Mouse (Mus musculus) thymus, adult 18-20 months (tissue): ENCODE results near the gene Iffo2.
A peak's percentile ranks its signal among the peaks of the same experiment; 100 is the strongest.

Source experiments
- DNase-seq, 2 experiments: peaks; one replicate each; pipeline ENCODE4 v3.0.0; 2022; ENCODE audit warnings: mixed read lengths in 2 of 2

The Iffo2 gene

DNA sequence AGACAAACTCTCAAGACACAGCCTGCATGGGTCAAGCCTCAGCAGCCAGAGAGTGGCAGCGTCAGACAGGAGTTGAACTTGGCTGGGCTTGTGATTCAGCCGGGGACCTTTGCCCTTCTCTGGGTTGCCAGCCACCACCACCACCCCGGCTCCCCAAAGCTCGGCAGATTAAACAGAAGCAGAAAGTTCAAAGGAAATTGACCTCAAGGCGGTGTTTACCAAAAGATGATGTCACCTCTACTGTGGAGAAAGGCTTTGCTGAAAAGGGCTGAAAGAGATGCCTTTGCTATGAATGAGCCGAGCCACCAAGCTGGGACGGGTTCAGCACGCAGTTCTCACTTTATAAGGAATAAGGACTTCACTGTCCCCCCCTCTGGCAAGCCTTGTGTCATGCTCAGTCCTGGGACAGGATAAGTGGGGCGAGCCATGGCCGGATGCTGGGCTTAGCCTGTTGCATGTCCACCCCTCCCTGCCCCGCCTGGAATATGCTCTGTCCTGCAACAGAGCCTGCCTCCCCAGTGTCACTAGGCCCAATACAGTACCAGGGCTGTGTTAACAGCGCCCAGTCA lies 4.9 kb downstream of the Iffo2 start:
- no peak for DNase-seq

DNA sequence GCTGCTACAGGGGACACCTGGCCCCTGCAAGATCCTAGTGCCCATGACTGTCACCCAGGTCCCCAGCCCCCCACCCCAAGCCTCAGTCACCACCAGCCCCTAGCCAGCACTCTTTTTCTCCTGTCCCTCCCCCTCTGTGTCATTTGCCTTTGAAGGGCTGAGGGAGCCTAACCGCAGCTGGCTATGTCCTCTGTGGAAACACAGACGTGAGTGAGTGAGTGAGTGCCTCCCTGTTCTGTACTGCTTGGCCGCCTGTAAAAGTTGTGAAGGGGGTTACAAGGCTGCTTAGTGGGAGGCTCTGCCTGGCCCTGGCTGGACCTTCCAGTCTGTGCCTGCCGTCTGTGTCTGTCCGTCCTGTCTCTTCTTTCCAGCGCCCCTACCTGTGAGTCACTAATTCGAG lies 5.4 kb downstream of the Iffo2 start:
- no peak for DNase-seq

DNA sequence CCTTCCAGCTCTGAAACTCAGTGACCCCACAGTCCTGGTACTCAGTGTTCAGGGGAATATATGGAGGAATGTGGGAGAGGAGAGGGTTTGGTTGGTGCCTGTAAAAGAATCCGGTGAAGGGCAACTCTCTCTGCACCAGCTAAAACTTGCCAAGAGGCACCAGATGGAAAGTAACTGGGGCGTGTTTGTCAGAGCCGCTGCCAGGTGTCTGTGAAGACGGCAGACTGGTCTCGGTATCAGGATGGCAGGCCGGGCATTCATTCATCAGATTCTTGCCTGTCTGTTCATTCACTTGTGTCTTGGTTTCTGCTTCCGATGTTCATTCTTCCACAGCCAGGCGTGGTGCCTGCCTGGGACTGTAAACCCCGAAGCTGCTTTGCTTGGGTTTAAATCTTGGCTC lies 6.4 kb downstream of the Iffo2 start:
- DNase-seq = no peak

DNA sequence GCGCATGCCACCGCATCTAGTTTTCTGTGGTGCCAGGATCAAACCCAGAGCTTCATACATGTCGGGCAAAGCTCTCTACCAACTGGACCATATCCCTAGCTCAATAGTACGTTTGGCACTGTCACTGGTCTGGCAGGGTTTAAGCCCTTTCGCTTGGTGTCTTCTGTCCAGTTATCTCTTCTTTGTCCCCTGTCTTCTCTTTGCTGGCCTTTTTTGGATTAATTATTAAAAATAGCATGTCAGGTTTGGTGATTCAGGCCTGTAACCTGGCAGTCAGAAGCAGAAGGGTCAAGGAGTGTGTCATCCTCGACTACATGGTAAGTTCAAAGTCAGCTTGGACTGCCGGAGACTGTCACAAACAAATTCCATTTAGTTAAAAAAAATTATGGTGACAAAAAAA lies 10.4 kb downstream of the Iffo2 start:
- no peak for DNase-seq

DNA sequence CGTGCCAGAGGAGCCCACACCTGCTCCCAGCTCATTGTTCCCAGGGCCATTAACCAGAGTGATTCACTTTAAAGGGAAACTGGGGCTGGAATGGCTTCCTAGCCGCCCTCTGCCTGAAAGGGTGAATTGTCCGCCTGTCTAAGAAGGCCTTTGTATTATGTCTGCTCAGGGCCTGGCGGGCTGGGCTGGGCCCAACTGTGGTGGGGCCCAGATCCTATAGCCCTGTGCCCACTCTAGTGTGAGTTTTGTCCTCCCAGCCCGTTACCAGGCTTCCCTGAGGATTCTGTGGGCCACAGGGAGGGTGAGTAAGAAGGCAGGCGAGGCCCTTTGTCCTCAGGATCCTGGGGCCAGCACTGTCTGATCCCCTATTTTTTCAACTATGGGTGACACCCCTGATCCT lies 15.4 kb downstream of the Iffo2 start:
- no peak for DNase-seq

DNA sequence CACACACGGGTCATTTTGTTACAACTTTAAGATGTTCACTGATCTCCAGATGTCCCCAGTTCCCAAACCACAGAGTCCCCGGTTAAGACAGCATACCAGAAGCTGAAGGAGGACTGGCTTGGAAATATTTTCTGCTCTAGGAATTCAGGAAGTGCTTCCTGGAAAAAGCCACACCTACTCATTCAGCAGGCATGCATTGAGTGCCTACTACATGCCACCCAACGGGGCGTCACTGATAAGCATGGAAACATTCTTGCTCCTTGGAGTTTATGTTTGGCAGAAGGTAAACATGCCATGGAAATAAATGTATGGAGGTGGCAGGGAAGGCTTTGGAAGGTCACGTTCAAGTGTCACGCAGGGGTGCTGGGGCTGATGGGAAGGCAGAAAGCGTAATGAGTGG lies 19.1 kb downstream of the Iffo2 start:
- no peak for DNase-seq

DNA sequence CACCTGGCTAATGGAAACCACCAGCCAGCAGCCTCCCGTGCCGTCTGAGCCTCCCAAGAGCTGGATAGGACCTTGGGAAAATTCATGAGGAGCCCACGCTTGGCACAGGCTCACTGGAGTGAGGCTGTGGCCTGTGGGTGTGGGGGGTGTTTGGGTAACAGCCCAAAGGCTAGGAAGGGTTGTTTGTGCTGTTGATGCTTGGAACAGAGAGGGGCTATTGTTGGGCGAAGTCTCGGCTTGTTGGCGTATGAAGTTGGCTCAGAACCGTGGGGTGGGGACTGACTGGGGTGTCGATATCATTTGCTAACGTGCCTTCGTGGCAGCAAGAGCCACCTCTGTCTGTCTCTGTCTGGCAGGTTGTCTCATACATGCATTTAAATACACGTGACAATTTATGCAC lies 24.9 kb downstream of the Iffo2 start:
- DNase-seq = no peak

DNA sequence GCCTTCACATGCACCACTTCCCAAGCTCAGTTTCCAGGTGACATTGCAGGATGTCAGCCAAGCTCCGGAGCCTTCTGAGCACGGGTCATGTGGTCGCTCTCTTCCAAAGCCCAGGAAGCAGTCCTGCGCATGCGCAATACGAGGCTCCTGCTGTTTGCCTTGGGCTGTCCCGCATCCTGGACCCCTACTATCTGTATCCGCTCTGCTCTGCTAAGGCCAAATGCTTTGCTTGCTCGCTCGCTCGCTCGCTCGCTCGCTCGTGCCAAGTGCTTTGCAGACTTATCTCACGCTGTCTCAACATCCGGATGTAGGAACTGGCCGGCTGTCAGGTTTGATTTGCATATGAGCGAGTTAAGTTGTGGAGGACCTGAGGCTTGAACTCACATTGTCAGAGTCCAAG lies 25.6 kb downstream of the Iffo2 start:
- no peak for DNase-seq

DNA sequence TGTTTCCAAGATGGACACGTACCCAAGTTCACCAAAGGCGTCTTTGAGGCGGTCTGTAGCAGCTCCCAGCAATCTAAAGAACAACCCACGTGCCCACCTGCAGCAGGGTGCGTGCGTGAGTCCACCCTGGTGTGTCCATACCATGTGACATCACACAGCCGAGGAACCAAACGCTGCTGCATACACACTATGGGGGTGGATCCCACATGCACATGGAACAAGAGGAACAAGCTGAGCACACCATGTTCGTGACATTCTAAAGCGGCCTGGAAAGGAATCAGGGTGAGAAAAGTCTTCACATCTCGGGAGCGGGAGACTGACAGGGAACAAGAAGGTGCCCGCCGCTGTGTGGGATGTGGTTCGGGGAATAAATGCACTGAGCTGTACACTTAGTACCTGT lies 38.0 kb downstream of the Iffo2 start:
- DNase-seq = no peak

DNA sequence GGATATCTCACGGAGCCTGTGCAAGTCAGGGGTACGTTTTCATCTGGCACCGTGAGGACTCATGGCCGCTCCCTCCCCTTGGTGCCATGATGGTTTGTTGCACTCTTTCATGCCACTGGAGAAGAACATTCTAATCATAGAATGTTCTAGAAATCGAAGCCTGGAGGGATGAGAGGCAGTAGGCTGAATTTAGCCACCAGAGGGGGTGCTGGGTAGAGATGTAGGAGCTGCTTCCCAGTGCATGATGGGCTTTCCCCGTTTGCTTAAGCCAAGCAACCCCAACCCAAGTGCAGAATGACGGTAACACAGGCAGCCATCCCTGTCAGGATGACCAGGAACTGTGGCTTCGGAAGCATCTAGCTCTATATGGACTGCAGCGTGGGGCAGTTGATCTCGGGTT lies 40.4 kb downstream of the Iffo2 start:
- DNase-seq = no peak

DNA sequence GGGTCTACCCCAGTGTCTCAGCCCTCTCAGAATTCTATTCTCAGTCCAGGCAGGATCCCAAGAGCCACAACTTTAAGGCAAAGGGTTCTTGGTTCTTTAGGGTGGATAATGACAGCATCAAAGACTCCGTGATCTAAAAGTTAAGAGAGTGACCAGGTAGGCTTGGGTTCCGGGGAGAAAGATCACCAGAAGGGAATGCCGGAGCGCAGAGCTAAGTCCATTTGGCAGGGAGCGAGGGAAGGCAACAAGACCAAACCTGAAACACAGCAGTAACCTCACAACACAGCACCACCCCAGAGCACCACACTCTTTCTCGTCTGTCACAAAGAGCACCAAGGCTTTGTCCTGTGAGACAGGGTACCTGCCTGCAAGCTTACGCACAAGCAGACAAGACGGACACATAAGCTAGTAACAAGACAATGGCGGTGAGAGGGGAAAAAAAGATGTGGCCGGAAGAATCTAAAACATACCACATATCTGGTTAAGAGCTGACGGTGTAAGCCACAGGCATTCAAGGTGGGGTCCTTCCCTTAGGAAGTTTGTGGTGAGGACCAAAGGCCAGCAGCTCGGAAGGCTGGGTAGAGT lies 42.7 kb downstream of the Iffo2 start:
- no peak for DNase-seq

DNA sequence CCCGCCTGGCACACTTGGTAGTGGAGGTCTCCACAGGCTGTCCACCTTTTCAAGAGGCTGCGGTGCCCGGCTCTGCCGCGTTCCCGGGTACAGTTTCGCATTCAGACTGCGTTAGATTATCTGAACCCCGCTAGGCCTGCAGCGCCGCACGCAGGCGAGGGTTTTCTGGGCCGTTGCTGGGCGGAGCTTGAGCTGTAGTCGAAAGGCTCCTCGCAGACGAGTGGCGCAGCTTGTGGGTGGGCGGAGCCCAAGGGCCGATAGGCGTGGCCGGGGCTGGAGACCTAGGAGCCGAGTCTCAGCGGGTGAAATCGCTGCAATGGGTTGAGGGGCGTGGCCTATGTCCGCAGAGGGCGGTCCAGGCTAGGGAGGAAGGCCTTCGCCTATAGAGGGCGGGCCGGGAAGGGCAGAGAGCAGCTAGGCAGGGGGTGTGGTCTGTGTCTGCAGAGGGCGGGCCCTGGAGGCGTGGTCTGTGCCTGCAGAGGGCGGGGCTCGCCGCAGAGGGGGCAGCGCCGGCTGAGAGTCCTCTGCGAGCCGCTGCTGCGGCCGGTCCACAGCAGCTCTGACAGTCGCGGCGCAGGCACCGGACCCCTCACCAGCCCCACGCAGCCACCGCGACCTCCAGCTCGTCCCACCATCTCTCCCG lies 43.9 kb downstream of the Iffo2 start:
- peak; percentile 98 for DNase-seq

DNA sequence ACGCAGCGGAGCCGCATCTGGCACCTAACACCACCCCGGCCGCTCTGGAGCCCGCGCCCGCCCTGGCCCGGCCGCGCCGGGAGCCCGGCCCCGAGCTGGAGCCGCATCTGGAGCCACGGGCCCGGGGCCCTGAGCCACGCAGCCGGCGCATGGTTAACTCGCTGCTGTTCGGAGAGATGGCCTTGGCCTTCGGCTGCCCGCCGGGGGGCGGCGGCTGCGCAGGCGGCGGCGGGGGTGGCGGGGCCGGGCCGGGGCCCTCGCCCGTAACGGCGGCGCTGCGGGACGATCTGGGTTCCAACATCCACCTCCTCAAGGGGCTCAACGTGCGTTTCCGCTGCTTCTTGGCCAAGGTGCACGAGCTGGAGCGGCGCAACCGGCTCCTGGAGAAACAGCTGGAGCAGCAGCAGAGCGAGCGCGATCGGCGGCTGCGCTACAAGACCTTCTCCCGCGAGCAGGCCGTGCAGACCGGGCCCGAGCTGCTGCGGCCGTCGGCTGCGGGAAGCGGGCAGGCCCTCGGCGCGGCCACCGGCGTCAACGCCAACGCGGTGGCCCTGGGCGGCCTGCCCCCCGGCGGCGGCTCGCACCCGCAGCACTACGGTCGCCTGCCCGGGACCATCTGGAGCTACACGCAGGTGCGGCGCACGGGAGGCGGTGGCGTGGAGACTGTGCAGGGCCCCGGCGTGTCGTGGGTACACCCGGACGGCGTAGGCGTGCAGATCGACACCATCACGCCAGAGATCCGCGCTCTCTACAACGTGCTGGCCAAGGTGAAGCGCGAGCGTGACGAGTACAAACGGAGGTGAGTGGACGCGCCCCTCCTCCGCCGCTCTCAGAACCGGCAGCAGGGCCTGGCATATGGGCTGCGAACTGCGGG lies 44.7 kb downstream of the Iffo2 start:
- DNase-seq = peak; percentile 45

DNA sequence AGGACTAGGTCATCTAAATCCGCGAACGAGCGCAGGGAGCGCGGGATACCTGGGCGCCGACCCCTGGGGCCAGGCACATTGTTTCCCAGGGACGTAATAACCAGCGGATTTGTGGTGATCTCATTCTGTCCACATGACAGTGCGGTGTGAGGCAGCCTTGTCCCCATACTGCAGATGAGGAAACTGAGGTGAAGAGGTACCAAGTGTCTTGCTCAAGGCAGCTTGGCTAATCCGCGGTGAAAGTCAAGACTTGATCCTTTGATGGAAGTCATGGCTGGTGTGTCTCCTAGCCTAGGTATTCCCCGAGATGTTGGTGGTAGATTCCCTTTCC lies 45.3 kb downstream of the Iffo2 start:
- no peak for DNase-seq

DNA sequence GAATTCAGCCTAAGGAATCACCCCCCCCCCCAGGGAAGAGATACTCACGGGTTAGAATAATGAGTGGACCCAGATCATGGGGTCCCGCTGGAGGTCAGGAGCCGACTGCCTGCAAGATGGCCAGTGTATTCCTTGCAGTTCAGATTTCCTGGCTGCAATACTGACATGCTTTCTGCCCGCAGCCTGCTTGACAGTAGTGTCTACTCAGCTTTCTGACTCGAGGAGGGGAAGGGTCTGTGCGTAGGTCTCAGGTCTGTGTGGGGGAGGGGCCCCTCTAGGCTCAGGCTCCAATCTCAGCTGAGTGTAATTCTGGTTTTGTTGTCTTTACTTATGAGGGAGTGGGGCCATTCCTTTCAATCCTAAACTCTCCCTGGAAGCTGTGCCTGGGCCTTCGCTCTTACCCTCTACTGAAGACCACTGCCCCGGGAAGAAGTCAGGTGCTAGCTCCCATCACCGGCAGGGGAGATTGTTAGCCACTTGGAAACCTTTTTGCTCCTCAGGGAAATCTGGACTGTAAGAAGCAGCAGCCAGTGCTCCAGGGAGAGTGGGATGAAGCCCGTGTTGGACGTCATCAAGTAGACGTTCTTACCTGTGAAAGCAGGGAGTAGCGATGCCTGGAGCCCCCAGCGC lies 46.0 kb downstream of the Iffo2 start:
- no peak for DNase-seq

DNA sequence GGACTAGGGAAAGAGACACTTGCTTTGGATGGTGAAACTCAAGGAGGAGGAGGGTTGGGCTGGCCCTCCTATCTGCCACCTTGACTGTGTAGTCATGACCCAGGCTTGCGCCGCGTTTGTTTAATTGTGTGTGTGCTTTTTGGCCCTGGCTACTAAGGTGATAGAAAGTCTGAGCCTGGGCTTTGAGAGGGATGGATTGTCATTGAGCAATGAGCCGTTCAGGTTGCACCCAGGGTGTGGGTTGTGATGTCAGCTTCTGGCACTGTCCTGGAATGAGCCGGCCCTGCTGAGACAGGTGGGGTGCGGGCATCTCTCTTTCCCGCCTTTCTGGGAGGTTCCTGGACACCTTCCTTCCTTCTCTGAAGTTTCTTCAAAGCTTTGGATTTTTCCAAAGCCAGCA lies 46.7 kb downstream of the Iffo2 start:
- no peak for DNase-seq

DNA sequence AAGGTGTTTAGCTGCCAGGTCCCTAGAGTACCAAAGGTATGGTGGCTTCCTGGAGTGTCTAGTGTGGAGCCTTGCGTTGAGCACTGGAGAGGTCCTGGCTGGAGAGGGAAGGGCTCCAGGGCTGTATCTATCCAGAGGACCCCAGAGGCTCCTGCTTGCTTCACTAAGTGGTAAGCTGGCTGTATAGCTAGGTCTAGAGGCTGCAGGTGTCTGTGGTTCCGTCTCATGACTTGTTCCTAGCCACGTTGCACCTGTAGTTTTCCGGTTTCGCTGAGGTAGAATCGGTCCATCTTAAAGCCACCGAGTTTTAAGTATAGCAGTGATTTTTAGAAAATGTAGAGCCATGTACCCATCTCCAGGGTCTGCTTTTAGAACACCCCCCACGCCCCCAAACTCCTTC lies 48.0 kb downstream of the Iffo2 start:
- no peak for DNase-seq

DNA sequence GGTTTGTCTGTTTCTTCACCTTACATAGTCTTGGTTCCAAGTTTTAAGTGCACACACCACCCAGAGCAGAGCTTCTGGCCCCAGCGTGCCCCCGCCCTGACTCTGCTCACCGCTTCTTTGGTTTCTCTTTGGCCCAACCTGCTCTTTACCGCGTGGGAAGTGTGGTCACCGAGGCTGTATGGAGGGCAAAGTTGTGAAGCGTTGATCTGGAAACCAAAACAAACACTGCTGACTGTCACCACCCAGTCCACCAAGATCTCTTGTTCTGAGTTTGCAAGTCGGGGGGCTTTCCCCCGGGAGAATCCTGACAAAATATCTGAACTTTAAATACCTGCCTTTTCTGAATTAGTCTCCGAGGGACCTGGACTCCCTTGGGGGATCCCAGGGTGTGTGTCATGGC lies 48.7 kb downstream of the Iffo2 start:
- no peak for DNase-seq

DNA sequence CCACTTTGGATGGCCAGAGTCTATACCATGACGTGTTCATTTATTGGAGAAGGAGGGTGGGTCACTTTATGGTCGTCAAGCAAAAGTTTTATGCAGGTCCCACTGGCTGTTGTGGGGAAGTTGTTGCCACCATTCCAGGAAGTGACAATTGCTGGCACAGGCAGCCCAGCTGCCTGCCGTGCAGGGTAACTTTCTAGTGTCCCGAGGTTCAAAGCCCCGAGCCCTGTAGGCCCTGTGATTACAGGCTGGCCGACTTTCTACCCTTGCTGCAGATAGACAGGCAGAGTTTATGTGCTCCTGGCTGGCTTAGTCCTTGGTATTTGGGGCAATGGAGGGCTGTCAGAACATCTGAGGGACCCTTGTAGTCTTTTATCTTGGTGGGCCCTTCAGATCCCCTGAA lies 49.1 kb downstream of the Iffo2 start:
- DNase-seq = no peak

DNA sequence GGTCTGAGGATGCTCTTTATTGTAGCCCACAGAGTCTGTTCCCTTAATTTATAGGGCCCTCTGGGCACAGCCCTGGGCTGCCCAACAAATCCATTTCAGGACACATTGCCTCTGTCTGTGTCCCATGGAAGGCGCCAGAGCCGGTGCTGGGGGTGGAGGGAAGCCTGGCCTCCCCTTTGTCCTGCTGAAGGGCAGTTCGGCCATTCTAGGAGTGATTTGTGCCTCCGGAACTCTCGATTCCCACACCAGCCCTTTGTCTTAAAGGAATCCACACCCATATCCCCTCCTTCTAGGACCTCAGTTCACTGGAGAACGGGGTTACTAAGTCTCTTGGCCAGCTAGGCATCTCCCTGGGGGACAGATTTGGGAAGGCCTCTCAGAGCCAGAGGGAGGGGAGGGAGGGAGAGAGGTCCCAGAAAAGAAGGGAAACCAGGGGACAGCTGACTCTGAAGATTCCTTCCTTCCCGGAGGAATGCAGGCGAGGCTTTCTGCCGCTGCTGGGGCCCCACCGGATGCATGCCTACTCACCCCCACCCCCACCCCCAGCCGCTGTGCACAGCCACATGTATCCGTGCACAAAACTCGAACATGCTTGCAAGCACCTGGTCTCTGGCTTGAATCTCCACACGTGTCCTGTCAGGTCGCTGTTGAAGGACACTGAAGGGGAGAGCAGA lies 50.5 kb downstream of the Iffo2 start:
- DNase-seq = no peak

DNA sequence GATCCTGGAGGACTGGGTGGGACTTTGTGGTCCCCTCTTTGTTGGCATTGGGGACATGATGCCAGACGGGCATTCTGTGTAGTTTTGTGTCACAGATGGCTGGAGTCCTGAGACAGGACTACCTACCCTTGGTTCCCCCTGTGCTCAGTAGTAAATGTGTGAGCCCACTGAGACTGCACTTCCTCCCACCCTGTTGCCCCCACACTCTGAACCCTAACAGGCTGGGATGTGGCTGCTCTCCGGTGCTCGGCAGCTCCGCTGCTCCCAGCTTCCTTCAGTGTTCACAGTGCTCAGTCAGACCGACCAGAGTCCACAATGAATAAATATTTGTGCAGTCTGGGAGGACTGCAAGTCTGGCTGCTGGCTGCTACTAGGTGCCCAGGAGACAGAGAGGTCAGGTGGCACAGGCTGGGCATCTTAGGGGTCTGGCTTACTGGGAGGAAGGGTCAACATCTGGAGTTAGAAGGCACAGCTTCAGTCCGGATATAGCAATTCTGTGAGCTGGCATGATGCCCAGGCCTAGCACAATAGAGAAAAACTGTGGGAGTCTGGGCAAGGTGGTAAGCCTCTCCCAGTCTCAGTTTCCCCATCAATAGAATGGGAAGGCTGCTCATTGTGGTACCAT lies 51.2 kb downstream of the Iffo2 start:
- DNase-seq = no peak

DNA sequence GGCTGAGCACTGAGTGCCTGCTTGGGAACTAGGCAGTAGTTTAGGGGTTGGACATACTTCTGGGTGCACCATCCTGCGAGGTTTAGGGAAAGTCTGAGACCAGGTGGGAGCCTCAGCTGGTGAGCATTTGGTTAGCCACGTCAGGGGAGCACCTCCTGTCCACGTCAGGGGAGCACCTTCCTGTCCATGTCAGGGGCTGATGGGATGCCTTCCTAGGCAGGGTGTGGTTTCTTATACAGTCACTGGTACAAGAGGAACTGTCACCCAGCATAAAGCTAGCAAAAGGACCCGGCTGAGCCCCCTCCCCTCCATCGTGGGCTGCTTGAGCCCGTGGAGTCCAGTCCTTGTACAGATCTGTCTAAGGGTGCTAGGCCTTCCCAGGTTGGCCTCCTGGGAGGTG lies 52.0 kb downstream of the Iffo2 start:
- DNase-seq = no peak

DNA sequence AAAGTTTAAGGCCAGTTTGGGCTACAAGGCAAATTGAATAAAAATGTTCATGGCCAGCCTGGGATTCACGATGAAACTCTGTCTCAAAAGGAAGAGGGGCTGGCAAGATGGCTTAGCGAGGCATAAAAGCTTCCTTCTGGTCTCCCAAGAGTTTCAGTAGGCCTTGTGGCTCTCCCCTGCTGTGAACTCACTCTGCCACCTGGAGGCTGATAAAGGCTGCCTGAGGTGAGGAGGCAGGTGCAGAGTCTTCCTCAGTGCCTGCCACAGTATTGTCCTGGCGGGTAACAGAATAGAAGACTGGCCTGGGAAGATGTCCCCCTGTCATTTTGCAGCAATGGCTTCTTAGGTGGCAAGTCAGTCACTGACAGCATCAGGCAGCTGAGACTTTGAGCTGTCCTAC lies 52.6 kb downstream of the Iffo2 start:
- no peak for DNase-seq
